Mouse (Mus musculus) embryonic facial prominence, embryonic 11.5 days (tissue): Measurements from ENCODE around the gene Phldb3. TPM values are rescaled to one million over a fixed set of nuclear protein-coding genes. Genes with fewer than 3 reads are reported as not detected.

Source experiments
- ATAC-seq: fragments of 200-750 bp; cut with Nextera tagmentation; replicated peaks from 2 replicates; pipeline ENCODE4 v1.8.0; 2017; ENCODE audit warnings: low read depth; ENCODE audit not compliant: insufficient number of reproducible peaks, low FRiP score, low TSS enrichment
- DNase-seq: peaks from one replicate; pipeline ENCODE4 v3.0.0-alpha.2; 2015; ENCODE audit warnings: low spot score
- H3K27ac ChIP-seq: fragments of 300-500 bp; sonication (generic); replicated peaks from 2 replicates; pipeline ENCODE4 v1.5.1; 2014; ENCODE audit warnings: mild to moderate bottlenecking, low read depth, low read length, control low read depth
- H3K27me3 ChIP-seq: fragments of 300-500 bp; sonication (generic); 2 replicates; pipeline ENCODE4 v1.6.1; 2014; ENCODE audit warnings: mild to moderate bottlenecking, low read length, moderate library complexity, mixed read lengths; ENCODE audit not compliant: control insufficient read depth, insufficient read depth
- H3K36me3 ChIP-seq: fragments of 300-500 bp; sonication (generic); replicated peaks from 2 replicates; pipeline ENCODE4 v1.6.1; 2014; ENCODE audit warnings: low read depth, mild to moderate bottlenecking, low read length, moderate library complexity, mixed read lengths; ENCODE audit not compliant: control insufficient read depth, insufficient read depth
- H3K4me1 ChIP-seq: fragments of 300-500 bp; sonication (generic); 2 replicates; pipeline ENCODE4 v1.6.1; 2014; ENCODE audit warnings: low read length, mixed read lengths; ENCODE audit not compliant: control insufficient read depth, insufficient read depth
- H3K4me2 ChIP-seq: fragments of 300-500 bp; sonication (generic); 2 replicates; pipeline ENCODE4 v1.6.1; 2014; ENCODE audit warnings: low read depth, mild to moderate bottlenecking, control low read depth, low read length, moderate library complexity
- H3K4me3 ChIP-seq: fragments of 300-500 bp; sonication (generic); 2 replicates; pipeline ENCODE4 v1.5.1; 2014; ENCODE audit warnings: low read depth, low read length, control low read depth
- H3K9ac ChIP-seq: fragments of 300-500 bp; sonication (generic); replicated peaks from 2 replicates; pipeline ENCODE4 v1.6.1; 2014; ENCODE audit warnings: mild to moderate bottlenecking, control low read depth, low read length
- H3K9me3 ChIP-seq: fragments of 300-500 bp; sonication (generic); replicated peaks from 2 replicates; pipeline ENCODE4 v1.6.1; 2016; ENCODE audit warnings: mild to moderate bottlenecking, low read length, inconsistent platforms, mixed read lengths; ENCODE audit not compliant: control insufficient read depth
- WGBS: fragments of 180-500 bp; shearing (Covaris S2); extraction: QIAGEN DNeasy Blood & Tissue Kit; methylation state at CpG from one replicate; pipeline ENCODE4 v1.1.7; 2014; 5-methylcytosine and 5-hydroxymethylcytosine counted together
- polyA plus RNA-seq: library from polyadenylated mRNA; unstranded; fragments of >200 nt; fragmentation: Nextera tagmentation; extraction: Ambion mirVana; gene quantifications from 2 replicates; pipeline ENCODE4 v1.2.1, GENCODE M21; 2014

Phldb3 gene
- polyA plus RNA-seq, 1 experiment from 2014 or later, result 0.10 TPM

GRCm38 (mm10) chr7:24664301-24664700 is 53.7 kb downstream of the Phldb3 start:
- no peaks in the 10 kb centered on the region for H3K4me1 ChIP-seq
- ATAC-seq (no peak), DNase-seq (no peak)
- no peaks in the 10 kb centered on the region for H3K36me3 ChIP-seq
- 37% methylated on average over 8 of the region's 8 CpGs for WGBS
- H3K27me3 ChIP-seq, result no peaks in the 10 kb centered on the region
- H3K9me3 ChIP-seq, result no peaks in the 10 kb centered on the region
- no peak overlapping the region for H3K4me3 ChIP-seq
- H3K27ac ChIP-seq, result no peak overlapping the region
- no peak overlapping the region for H3K4me2 ChIP-seq
- H3K9ac ChIP-seq, result no peak overlapping the region

GRCm38 (mm10) chr7:24664959-24665358 is 54.4 kb downstream of the Phldb3 start:
- 77% methylated on average over 9 of the region's 9 CpGs for WGBS
- no peaks in the 10 kb centered on the region for H3K36me3 ChIP-seq
- no peak overlapping the region for H3K27ac ChIP-seq
- no peak overlapping the region for H3K9ac ChIP-seq
- DNase-seq (no peak), ATAC-seq (no peak)
- H3K4me2 ChIP-seq, result no peak overlapping the region
- no peaks in the 10 kb centered on the region for H3K4me1 ChIP-seq
- H3K9me3 ChIP-seq, result no peaks in the 10 kb centered on the region
- H3K4me3 ChIP-seq, result no peak overlapping the region
- no peaks in the 10 kb centered on the region for H3K27me3 ChIP-seq

- Histone ChIP-seq H3K4me1 (no peaks in the 10 kb centered on the region), H3K36me3 (no peaks in the 10 kb centered on the region), H3K4me3 (no peak overlapping the region), H3K27me3 (no peaks in the 10 kb centered on the region), H3K27ac (no peak overlapping the region), H3K9me3 (no peaks in the 10 kb centered on the region), H3K4me2 (no peak overlapping the region), H3K9ac (no peak overlapping the region)
- 92% methylated on average over 23 of the region's 23 CpGs for WGBS
- no peak for DNase-seq
- ATAC-seq, result no peak
Observed at GRCm38 (mm10) chr7:24671944-24672439, 61.4 kb downstream of the Phldb3 start.

GRCm38 (mm10) chr7:24676575-24676974 is 66.0 kb downstream of the Phldb3 start, which contains the start of gene Tex101:
TSS of gene Tex101 (minus strand) at chr7:24676675.
- 90% methylated on average over 9 of the region's 9 CpGs for WGBS
- no peak for ATAC-seq
- Histone ChIP-seq H3K4me1 (no peaks in the 10 kb centered on the region), H3K9me3 (no peaks in the 10 kb centered on the region), H3K36me3 (no peaks in the 10 kb centered on the region), H3K27ac (no peak within 1 kb of the TSS), H3K9ac (no peak within 1 kb of the TSS), H3K27me3 (no peaks in the 10 kb centered on the region), H3K4me3 (no peak within 1 kb of the TSS), H3K4me2 (no peak within 1 kb of the TSS)
- no peak for DNase-seq

Other genes with a start within 250 kb of the Phldb3 start
- 2.2 and 2.3 TPM in 2 replicates for gene Kcnn4, start 240.5 kb upstream of the Phldb3 start, polyA plus RNA-seq
- 13.8 and 18.6 TPM in 2 replicates for gene Smg9, start 211.1 kb upstream of the Phldb3 start, polyA plus RNA-seq
- not detected in 2 replicates for gene Irgc1, start 158.5 kb upstream of the Phldb3 start, polyA plus RNA-seq
- gene Plaur, start 148.3 kb upstream of the Phldb3 start, polyA plus RNA-seq, result 1.1 and 2.1 TPM in 2 replicates
- 1.9 and 3.6 TPM in 2 replicates for gene Cadm4, start 128.7 kb upstream of the Phldb3 start, polyA plus RNA-seq
- 52.5 and 58.0 TPM in 2 replicates for gene Zfp428, start 103.8 kb upstream of the Phldb3 start, polyA plus RNA-seq
- gene AC161166.1, start 98.3 kb upstream of the Phldb3 start, polyA plus RNA-seq, result 0.25 and 0.32 TPM in 2 replicates
- gene Irgq, start 80.1 kb upstream of the Phldb3 start, polyA plus RNA-seq, result 8.0 and 8.7 TPM in 2 replicates
- not detected in 2 replicates for gene Pinlyp, start 64.6 kb upstream of the Phldb3 start, polyA plus RNA-seq
- 99.0 and 111 TPM in 2 replicates for gene Xrcc1, start 64.5 kb upstream of the Phldb3 start, polyA plus RNA-seq
- 24.4 and 27.2 TPM in 2 replicates for gene Ethe1, start 23.2 kb upstream of the Phldb3 start, polyA plus RNA-seq
- 0.91 and 1.4 TPM in 2 replicates for gene Zfp575, start 23.1 kb upstream of the Phldb3 start, polyA plus RNA-seq
- gene Lypd3, start 25.8 kb downstream of the Phldb3 start, polyA plus RNA-seq, result 2.0 and 2.1 TPM in 2 replicates
- not detected in 2 replicates for gene Tex101, start 65.9 kb downstream of the Phldb3 start, polyA plus RNA-seq
- gene BC049730, start 98.5 kb downstream of the Phldb3 start, polyA plus RNA-seq, result not detected in 2 replicates
- not detected in 2 replicates for gene Gm4763, start 116.1 kb downstream of the Phldb3 start, polyA plus RNA-seq
- gene Cd177, start 149.5 kb downstream of the Phldb3 start, polyA plus RNA-seq, result not detected in 2 replicates
- 0.29 and 0.34 TPM in 2 replicates for gene Ceacam10, start 166.4 kb downstream of the Phldb3 start, polyA plus RNA-seq